Mouse (Mus musculus) induced T-regulatory cell, adult 2 months (primary cell): ENCODE data around the gene Dnmt3a.

Experiments
- DNase-seq: peaks from one replicate; pipeline ENCODE4 v3.0.0-alpha.2; 2012; ENCODE audit warnings: low read depth

Gene Dnmt3a

GRCm38 (mm10) chr12:3881474-3881873 lies 75.7 kb downstream of the Dnmt3a start:
- DNase-seq, result no peak

GRCm38 (mm10) chr12:3884892-3885493 lies 79.2 kb downstream of the Dnmt3a start:
- no peak for DNase-seq

- DNase-seq, result no peak
Measured at GRCm38 (mm10) chr12:3886601-3887000, 80.8 kb downstream of the Dnmt3a start.

- DNase-seq, result no peak
Measured at GRCm38 (mm10) chr12:3887515-3888325, 81.9 kb downstream of the Dnmt3a start.

GRCm38 (mm10) chr12:3889875-3890635 lies 84.2 kb downstream of the Dnmt3a start:
- peak; percentile 39 for DNase-seq

- peak; percentile 76 for DNase-seq
Measured at GRCm38 (mm10) chr12:3890753-3891751, 85.2 kb downstream of the Dnmt3a start.

- peak; percentile 49 for DNase-seq
Measured at GRCm38 (mm10) chr12:3891779-3892239, 86.0 kb downstream of the Dnmt3a start.

- DNase-seq, result no peak
Measured at GRCm38 (mm10) chr12:3892240-3893059, 86.6 kb downstream of the Dnmt3a start.

- DNase-seq, result no peak
Measured at GRCm38 (mm10) chr12:3893335-3893734, 87.5 kb downstream of the Dnmt3a start.

GRCm38 (mm10) chr12:3894525-3894924 lies 88.7 kb downstream of the Dnmt3a start:
- no peak for DNase-seq

- no peak for DNase-seq
Measured at GRCm38 (mm10) chr12:3897057-3897545, 91.3 kb downstream of the Dnmt3a start.

- no peak for DNase-seq
Measured at GRCm38 (mm10) chr12:3898811-3899210, 93.0 kb downstream of the Dnmt3a start.

- no peak for DNase-seq
Measured at GRCm38 (mm10) chr12:3905436-3905835, 99.6 kb downstream of the Dnmt3a start.

- no peak for DNase-seq
Measured at GRCm38 (mm10) chr12:3906308-3906707, 100.5 kb downstream of the Dnmt3a start.

GRCm38 (mm10) chr12:3907008-3907407 lies 101.2 kb downstream of the Dnmt3a start:
- DNase-seq, result no peak

- DNase-seq, result no peak
Measured at GRCm38 (mm10) chr12:3907418-3907817, 101.6 kb downstream of the Dnmt3a start.

GRCm38 (mm10) chr12:3910466-3911093 lies 104.8 kb downstream of the Dnmt3a start:
- DNase-seq, result no peak

GRCm38 (mm10) chr12:3911831-3912348 lies 106.1 kb downstream of the Dnmt3a start:
- DNase-seq, result no peak

- no peak for DNase-seq
Measured at GRCm38 (mm10) chr12:3915852-3916251, 110.0 kb downstream of the Dnmt3a start.
